Mouse (Mus musculus) heart, embryonic 10.5 days (tissue): ENCODE measurements at regions not wholly inside any gene's neighbourhood (a gene's known extent, or its start where the extent isn't known, plus 50 kb on each side); places are given as distances from the start of the nearest gene placed in this dataset.

Experiments used
- DNase-seq: peaks from one replicate; pipeline ENCODE4 v3.0.0-alpha.2; 2017; ENCODE audit warnings: low spot score
- H3K27ac ChIP-seq: fragments of 300-500 bp; sonication (generic); 2 replicates; pipeline ENCODE4 v1.5.1; 2016; ENCODE audit warnings: mild to moderate bottlenecking
- H3K27me3 ChIP-seq: fragments of 300-500 bp; sonication (generic); 2 replicates; pipeline ENCODE4 v1.6.1; 2016; ENCODE audit warnings: mild to moderate bottlenecking; ENCODE audit not compliant: poor library complexity, insufficient read depth, severe bottlenecking
- H3K36me3 ChIP-seq: fragments of 300-500 bp; sonication (generic); 2 replicates; pipeline ENCODE4 v1.6.1; 2016; ENCODE audit warnings: mild to moderate bottlenecking, moderate library complexity
- H3K4me1 ChIP-seq: fragments of 300-500 bp; sonication (generic); 2 replicates; pipeline ENCODE4 v1.6.1; 2016; ENCODE audit warnings: mild to moderate bottlenecking
- H3K4me3 ChIP-seq: fragments of 300-500 bp; sonication (generic); 2 replicates; pipeline ENCODE4 v1.5.1; 2016; ENCODE audit warnings: mild to moderate bottlenecking, moderate library complexity
- H3K9me3 ChIP-seq: fragments of 300-500 bp; sonication (generic); 2 replicates; pipeline ENCODE4 v1.6.1; 2016; ENCODE audit warnings: mild to moderate bottlenecking, moderate library complexity
- WGBS: fragments of 180-500 bp; shearing (Covaris S2); methylation state at CpG from one replicate; pipeline ENCODE4 v1.1.7; 2016; 5-methylcytosine and 5-hydroxymethylcytosine counted together

- Histone ChIP-seq H3K4me3 (no peak overlapping the region), H3K9me3 (no peaks in the 10 kb centered on the region), H3K36me3 (no peaks in the 10 kb centered on the region), H3K4me1 (no peaks in the 10 kb centered on the region), H3K27ac (no peak overlapping the region), H3K27me3 (no peaks in the 10 kb centered on the region)
- 66% methylated on average over 4 of the region's 4 CpGs for WGBS
- no peak for DNase-seq
These were observed 625.6 kb upstream of the A1bg start for GRCm38 (mm10) chr15:61548400-61548799.

DNA sequence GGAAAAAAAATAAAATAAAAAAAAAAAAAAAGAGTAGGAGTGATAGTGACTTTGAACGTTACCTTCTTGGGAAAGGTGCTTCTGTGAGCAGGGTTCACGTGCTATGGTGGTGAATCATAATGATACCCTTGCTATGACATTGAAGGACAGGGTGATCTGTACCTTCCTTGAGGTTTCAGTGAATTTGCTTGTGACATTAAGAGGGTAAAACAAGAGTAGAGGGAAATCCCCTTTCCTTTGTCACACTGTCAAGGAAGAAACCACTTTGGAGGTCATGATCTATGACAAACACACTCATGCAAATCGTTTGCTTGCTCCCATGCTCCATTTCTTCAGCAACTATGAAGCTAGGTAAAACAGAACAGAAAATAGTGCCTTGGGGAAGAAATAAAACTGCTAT, 623.8 kb upstream of the A1bg start:
- Histone ChIP-seq H3K27me3 (no peaks in the 10 kb centered on the region), H3K36me3 (no peaks in the 10 kb centered on the region), H3K27ac (no peak overlapping the region), H3K4me3 (no peak overlapping the region), H3K4me1 (no peaks in the 10 kb centered on the region), H3K9me3 (no peaks in the 10 kb centered on the region)
- WGBS = 82% methylated on average over 3 of the region's 3 CpGs
- DNase-seq = no peak

DNA sequence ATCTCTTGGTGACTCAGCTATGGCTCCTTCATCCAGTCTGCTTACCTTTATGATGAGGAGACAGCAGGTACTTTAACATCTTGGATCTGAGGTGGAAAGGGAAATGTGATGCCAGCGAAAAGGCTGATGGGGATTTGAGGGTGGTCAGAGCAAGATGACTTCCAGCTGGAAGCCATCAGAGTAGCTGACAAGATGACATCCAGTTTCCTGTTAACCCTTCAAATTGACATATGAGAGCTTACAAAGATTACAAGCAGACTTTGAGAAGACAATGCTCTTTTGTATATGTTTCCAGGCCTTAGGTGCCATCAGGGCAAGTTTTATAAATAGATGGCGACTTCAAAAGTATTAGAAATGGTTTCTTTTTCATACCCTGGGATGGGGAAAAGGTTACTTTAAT, 621.3 kb upstream of the A1bg start:
- H3K36me3 ChIP-seq = no peaks in the 10 kb centered on the region
- no peaks in the 10 kb centered on the region for H3K27me3 ChIP-seq
- 49% methylated on average over 2 of the region's 2 CpGs for WGBS
- no peak for DNase-seq
- H3K27ac ChIP-seq = no peak overlapping the region
- no peaks in the 10 kb centered on the region for H3K9me3 ChIP-seq
- no peak overlapping the region for H3K4me3 ChIP-seq
- H3K4me1 ChIP-seq = peaks cover 6% of the 10 kb centered on the region; the same call in 1 of the 2 replicates

DNA sequence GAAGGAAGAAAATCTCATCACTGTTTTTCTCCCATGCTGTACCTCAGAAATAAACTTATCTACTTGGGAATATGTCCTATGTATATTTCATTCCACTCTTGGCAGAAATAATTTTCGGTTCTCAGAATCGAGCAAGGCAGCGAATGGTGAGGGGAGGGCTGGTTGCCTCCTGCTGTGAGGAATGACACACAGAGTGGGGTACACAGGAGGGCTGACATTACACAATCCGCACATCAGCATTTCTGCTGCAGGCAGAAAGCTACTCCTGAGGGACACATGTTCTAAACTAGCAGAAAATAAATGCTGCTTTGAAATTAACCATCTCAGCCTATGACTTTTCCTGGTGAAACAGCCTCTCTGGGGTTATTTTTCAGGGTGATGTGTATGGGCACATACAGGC, 618.8 kb upstream of the A1bg start:
- no peaks in the 10 kb centered on the region for H3K9me3 ChIP-seq
- H3K27me3 ChIP-seq = no peaks in the 10 kb centered on the region
- no peaks in the 10 kb centered on the region for H3K36me3 ChIP-seq
- WGBS = 64% methylated on average over 4 of the region's 4 CpGs
- no peak overlapping the region; the same call in 1 of the 2 replicates for H3K27ac ChIP-seq
- H3K4me1 ChIP-seq = peaks cover 6% of the 10 kb centered on the region; the same call in 1 of the 2 replicates
- DNase-seq = no peak
- no peak overlapping the region for H3K4me3 ChIP-seq

- Histone ChIP-seq H3K4me1 (peaks cover 12% of the 10 kb centered on the region; the same call in 1 of the 2 replicates), H3K27ac (peak overlapping the region; percentile 47; the same call in 1 of the 2 replicates), H3K27me3 (no peaks in the 10 kb centered on the region), H3K9me3 (no peaks in the 10 kb centered on the region), H3K4me3 (no peak overlapping the region), H3K36me3 (no peaks in the 10 kb centered on the region)
- DNase-seq = no peak
- 56% methylated on average over 10 of the region's 10 CpGs for WGBS
These were observed 618.1 kb upstream of the A1bg start for GRCm38 (mm10) chr15:61540753-61541421.

DNA sequence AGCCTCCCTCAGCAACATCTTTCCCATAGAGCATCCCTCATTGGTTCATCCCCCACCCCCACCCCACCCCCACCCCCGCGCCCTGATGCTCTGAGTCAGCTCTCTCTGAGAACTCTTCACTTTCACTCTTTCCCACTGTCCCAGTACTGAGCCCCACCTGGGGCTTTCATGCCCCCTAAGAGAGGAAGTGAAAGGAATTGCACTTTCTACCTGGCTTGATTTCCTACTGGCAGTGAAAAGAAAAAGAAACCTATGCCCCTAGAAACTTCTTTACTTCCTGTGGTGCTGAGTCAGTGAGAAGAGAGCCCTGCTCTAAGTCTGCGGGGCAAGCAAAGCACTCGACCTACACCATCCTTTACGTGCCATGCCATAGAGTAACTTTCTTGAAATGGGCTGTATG, 616.1 kb upstream of the A1bg start:
- peaks cover 21% of the 10 kb centered on the region; the same call in 1 of the 2 replicates for H3K4me1 ChIP-seq
- H3K27ac ChIP-seq = no peak overlapping the region
- no peaks in the 10 kb centered on the region for H3K9me3 ChIP-seq
- H3K4me3 ChIP-seq = no peak overlapping the region
- no peaks in the 10 kb centered on the region for H3K36me3 ChIP-seq
- 56% methylated on average over 5 of the region's 5 CpGs for WGBS
- DNase-seq = no peak
- H3K27me3 ChIP-seq = no peaks in the 10 kb centered on the region

DNA sequence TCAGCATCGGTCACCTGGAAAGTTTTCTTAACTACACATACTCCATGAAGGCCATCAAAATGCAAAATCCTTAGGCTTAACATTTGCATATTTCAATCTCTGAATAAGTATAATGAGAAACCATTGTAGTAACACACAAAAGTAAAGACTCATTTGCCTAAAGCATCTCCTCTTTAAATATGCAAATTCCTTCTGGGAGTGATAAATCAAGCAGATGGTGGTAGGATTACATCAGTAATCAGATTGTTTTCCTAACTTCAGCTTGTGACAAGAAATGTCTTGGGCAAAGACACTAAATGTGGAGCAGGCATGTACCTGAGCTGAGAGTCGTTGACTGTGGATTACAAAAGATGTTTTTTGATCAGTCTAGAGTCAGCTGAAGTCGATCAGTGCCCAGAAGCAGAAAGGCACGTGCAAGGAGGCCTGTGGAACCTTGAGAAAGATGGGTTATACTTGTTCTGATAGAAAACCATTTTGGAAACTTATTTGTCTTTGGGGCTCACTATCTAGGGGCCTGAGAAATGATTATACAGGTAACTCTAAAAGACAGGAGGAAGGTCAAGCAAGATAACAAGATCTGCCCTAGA, 615.5 kb upstream of the A1bg start:
- no peaks in the 10 kb centered on the region for H3K36me3 ChIP-seq
- H3K27ac ChIP-seq = no peak overlapping the region
- DNase-seq = no peak
- peaks cover 21% of the 10 kb centered on the region; the same call in 1 of the 2 replicates for H3K4me1 ChIP-seq
- H3K27me3 ChIP-seq = no peaks in the 10 kb centered on the region
- H3K4me3 ChIP-seq = no peak overlapping the region
- 71% methylated on average over 4 of the region's 4 CpGs for WGBS
- H3K9me3 ChIP-seq = no peaks in the 10 kb centered on the region

DNA sequence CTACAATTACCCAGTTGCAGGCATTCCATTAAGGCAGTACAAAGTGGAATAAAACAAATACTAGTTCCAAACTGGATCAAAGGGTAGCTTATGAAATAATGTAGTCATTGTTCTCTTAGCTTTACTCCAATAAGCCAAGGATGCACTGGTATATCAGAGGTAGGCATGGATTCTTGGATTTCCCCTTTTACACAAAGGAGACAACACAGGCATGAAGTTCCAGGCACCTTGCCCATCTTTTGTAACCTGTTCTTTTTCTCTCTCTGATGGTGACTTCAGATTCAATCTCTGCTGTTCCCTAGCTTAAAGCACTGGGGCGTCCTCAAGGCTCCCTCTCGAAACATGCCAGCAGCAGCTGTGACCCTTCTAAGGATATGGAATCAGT, 613.5 kb upstream of the A1bg start:
- no peaks in the 10 kb centered on the region for H3K36me3 ChIP-seq
- no peak for DNase-seq
- H3K27ac ChIP-seq = no peak overlapping the region; the same call in 1 of the 2 replicates
- no peaks in the 10 kb centered on the region for H3K27me3 ChIP-seq
- no peaks in the 10 kb centered on the region for H3K9me3 ChIP-seq
- peaks cover 21% of the 10 kb centered on the region; the same call in 1 of the 2 replicates for H3K4me1 ChIP-seq
- WGBS = 88% methylated on average over 2 of the region's 2 CpGs
- no peak overlapping the region for H3K4me3 ChIP-seq

DNA sequence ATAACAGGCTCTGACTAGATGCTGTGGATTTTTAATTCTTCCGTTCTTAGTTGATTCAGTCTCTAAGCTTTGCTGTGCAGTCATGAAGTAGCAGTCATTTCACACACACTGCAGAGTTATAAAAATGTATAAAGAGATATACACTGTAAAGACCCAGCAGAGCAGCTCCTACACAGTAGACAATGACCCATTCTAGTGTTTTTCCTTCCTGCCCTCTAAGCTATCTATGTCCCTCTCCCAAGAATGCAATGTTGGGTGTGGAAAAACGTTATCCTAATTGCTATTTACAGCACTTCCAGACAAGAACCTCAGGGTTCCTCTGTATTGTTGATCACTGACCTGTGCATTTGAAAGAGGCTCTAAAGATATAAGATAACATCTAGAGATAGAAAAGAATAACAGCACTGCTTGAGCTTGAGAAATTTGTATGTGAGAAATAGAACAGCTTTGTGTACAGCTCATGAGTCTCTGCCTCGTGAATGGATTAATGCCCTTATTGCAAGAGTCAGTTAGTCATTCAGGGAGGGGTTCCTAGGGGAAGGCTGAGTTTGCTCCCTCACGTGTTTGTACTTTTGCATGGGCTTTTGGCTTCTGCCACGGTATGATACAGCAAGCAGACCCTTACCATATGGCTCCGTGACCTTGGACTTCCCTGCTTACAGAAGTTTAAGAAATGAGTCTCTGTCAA, 613.0 kb upstream of the A1bg start:
- peaks cover 17% of the 10 kb centered on the region; the same call in 1 of the 2 replicates for H3K4me1 ChIP-seq
- H3K27me3 ChIP-seq = no peaks in the 10 kb centered on the region
- H3K9me3 ChIP-seq = no peaks in the 10 kb centered on the region
- no peak for DNase-seq
- no peak overlapping the region for H3K4me3 ChIP-seq
- H3K36me3 ChIP-seq = no peaks in the 10 kb centered on the region
- WGBS = 32% methylated on average over 6 of the region's 6 CpGs
- H3K27ac ChIP-seq = peak overlapping the region; percentile 29; the same call in 1 of the 2 replicates

DNA sequence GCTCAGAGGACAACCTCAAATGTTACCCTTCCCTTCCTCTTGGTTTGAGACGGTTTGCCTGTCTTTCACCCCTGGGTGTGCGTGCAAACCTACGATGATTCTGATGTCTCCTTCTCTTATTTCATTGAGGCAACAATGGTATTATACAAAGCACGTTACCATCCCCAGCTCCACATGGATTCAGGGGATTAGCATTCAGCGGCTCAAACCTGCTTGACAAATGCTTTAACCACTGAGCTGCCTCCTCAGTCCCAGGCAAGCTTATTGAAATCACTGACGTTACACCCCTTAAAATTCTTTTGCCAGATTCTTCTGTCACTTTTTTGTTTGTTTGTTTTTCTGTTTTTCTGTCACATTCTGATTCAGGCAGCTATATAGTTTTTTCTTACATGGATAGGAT, 612.4 kb upstream of the A1bg start:
- H3K9me3 ChIP-seq = no peaks in the 10 kb centered on the region
- H3K27ac ChIP-seq = 0 out of 2 replicates have a peak overlapping the region, but pooled peaks have one; percentile 29
- WGBS = 65% methylated on average over 6 of the region's 6 CpGs
- DNase-seq = no peak
- H3K4me1 ChIP-seq = peaks cover 16% of the 10 kb centered on the region; the same call in 1 of the 2 replicates
- H3K4me3 ChIP-seq = no peak overlapping the region
- H3K27me3 ChIP-seq = no peaks in the 10 kb centered on the region
- no peaks in the 10 kb centered on the region for H3K36me3 ChIP-seq

DNA sequence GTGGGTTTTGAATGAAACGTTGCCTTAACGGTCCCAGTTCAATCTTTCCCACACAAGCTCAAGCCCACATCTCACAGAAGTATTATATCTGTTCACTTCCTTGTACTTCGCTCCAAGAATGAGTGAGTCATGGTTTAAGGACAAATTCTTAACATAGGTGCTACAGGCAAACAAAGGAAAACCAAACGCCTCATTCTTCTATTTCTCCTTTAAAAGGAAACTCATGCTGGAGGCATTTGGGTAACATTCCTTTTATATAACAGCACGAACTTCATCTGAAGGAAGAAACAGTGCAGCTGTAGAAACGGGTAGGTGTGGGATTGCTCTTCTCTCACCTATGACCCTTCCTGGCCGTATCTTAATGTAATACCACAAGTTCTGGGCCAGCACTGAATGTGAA, 610.0 kb upstream of the A1bg start:
- Histone ChIP-seq H3K4me1 (peaks cover 16% of the 10 kb centered on the region; the same call in 1 of the 2 replicates), H3K27me3 (no peaks in the 10 kb centered on the region), H3K36me3 (no peaks in the 10 kb centered on the region), H3K4me3 (no peak overlapping the region), H3K9me3 (no peaks in the 10 kb centered on the region), H3K27ac (no peak overlapping the region)
- no peak for DNase-seq
- WGBS = 76% methylated on average over 7 of the region's 7 CpGs

DNA sequence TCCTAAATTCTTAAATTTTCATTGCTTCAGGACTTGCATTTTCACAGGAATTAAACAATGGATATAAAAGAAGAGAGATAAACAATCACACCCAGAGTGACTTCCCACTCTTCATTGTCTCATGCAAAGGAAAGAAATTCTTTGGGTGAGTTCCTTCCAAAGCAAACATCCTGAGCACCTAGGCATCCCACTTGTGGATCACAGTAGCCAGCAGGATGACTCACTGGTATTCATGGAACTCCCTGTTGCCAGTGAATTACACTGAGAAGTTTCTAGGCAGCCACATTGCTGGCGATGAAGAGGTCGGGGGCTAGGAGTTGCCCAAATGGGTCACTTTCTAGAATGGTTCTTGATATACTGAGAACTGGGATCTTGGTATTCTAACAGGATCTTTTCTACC, 609.2 kb upstream of the A1bg start:
- H3K36me3 ChIP-seq = no peaks in the 10 kb centered on the region
- no peak overlapping the region for H3K4me3 ChIP-seq
- no peaks in the 10 kb centered on the region for H3K9me3 ChIP-seq
- peaks cover 16% of the 10 kb centered on the region; the same call in 1 of the 2 replicates for H3K4me1 ChIP-seq
- no peak for DNase-seq
- H3K27me3 ChIP-seq = no peaks in the 10 kb centered on the region
- WGBS = 81% methylated on average over 2 of the region's 2 CpGs
- H3K27ac ChIP-seq = no peak overlapping the region

DNA sequence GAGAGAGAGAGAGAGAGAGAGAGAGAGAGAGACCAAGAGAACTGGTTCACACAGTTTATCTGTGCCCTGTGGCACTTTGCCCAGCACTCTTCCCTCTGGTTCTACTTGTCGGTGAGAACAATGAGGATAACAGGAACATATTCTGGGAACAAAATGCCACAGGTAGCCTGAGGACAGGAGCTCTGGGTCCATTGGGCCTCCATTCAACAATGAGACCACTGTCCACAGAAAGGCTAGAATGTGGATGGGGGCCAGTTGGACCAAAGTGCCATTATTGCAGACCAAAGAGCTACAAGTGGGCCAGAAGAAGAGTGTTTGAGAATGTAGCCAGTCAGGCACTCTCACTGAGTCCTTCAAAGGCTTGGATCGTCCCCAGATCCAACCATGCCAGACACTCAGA, 600.2 kb upstream of the A1bg start:
- no peak overlapping the region for H3K4me3 ChIP-seq
- WGBS = 59% methylated on average over 2 of the region's 2 CpGs

More for the DNA sequence above, 600.2 kb upstream of the A1bg start:
- no peak overlapping the region for H3K27ac ChIP-seq
- DNase-seq = no peak
- no peaks in the 10 kb centered on the region for H3K9me3 ChIP-seq
- H3K36me3 ChIP-seq = no peaks in the 10 kb centered on the region
- H3K27me3 ChIP-seq = no peaks in the 10 kb centered on the region
- H3K4me1 ChIP-seq = no peaks in the 10 kb centered on the region
